Mouse (Mus musculus) G1E (cell line): Measurements from ENCODE around the gene Rpl18. TPM values are rescaled to one million over a fixed set of nuclear protein-coding genes. Genes with fewer than 3 reads are reported as not detected.

Experiments
- ATAC-seq: 2 replicates; pipeline ENCODE4 v1.8.0; 2016; ENCODE audit warnings: mild to moderate bottlenecking; ENCODE audit not compliant: insufficient number of reproducible peaks, poor library complexity, low FRiP score, severe bottlenecking; ENCODE audit errors: extremely low read depth
- DNase-seq: peaks from one replicate; pipeline ENCODE4 v3.0.0; 2012; ENCODE audit warnings: low spot score
- H3K27me3 ChIP-seq: 2 replicates; pipeline ENCODE4 v1.6.1; 2012; ENCODE audit warnings: mild to moderate bottlenecking, low read length, inconsistent platforms; ENCODE audit not compliant: insufficient read depth
- H3K36me3 ChIP-seq: replicated peaks from 2 replicates; pipeline ENCODE3; 2012; ENCODE audit warnings: mild to moderate bottlenecking, inconsistent platforms
- H3K4me1 ChIP-seq: 2 replicates; pipeline ENCODE4 v1.6.1; 2012; ENCODE audit warnings: low read depth, low read length, inconsistent platforms, mixed read lengths; ENCODE audit not compliant: insufficient read depth
- H3K4me3 ChIP-seq: 2 replicates; pipeline ENCODE4 v1.5.1; 2012; ENCODE audit warnings: low read depth, mild to moderate bottlenecking, inconsistent platforms, low read length, moderate library complexity, mixed read lengths
- H3K9me3 ChIP-seq: replicated peaks from 2 replicates; pipeline ENCODE4 v1.6.1; 2012; ENCODE audit warnings: inconsistent platforms
- CTCF ChIP-seq: IDR thresholded peaks from 2 replicates; pipeline ENCODE4 v1.5.1; 2012; ENCODE audit warnings: low read depth, low read length, inconsistent platforms, mixed read lengths
- GATA1 ChIP-seq: IDR thresholded peaks from 2 replicates; pipeline ENCODE4 v1.6.1; 2012; ENCODE audit warnings: borderline replicate concordance, low read length, inconsistent platforms, mixed read lengths
- GATA2 ChIP-seq: IDR thresholded peaks from 2 replicates; pipeline ENCODE4 v1.6.1; 2012; ENCODE audit warnings: low read depth, low read length, inconsistent platforms, borderline replicate concordance
- POLR2AphosphoS5 ChIP-seq: IDR thresholded peaks from 2 replicates; pipeline ENCODE4 v1.6.1; 2012; ENCODE audit warnings: low read depth, low read length, inconsistent platforms; ENCODE audit not compliant: insufficient replicate concordance
- TAL1 ChIP-seq: conservative IDR thresholded peaks from 2 replicates; pipeline ENCODE4 v1.6.1; 2012; ENCODE audit warnings: low read depth, low read length, inconsistent platforms, mixed read lengths
- polyA plus RNA-seq: library from polyadenylated mRNA; stranded (reverse); fragments of >175 nt; gene quantifications from 2 replicates; pipeline ENCODE4 v1.2.3, GENCODE M21; 2012
- total RNA-seq, 2 experiments: library from RNA; stranded (forward) in 1 of 2; stranded (reverse) in 1 of 2; fragments of 200-1000 nt in 1 of 2; fragments of >200 nt in 1 of 2; fragmentation: Nextera tagmentation in 1 of 2; gene quantifications; 2 replicates each; pipeline ENCODE4 v1.2.3; 2014 to 2017

Gene Rpl18
- total and polyA plus RNA-seq, 3 experiments = 1,837 to 14,383 (median 3,291) TPM

DNA sequence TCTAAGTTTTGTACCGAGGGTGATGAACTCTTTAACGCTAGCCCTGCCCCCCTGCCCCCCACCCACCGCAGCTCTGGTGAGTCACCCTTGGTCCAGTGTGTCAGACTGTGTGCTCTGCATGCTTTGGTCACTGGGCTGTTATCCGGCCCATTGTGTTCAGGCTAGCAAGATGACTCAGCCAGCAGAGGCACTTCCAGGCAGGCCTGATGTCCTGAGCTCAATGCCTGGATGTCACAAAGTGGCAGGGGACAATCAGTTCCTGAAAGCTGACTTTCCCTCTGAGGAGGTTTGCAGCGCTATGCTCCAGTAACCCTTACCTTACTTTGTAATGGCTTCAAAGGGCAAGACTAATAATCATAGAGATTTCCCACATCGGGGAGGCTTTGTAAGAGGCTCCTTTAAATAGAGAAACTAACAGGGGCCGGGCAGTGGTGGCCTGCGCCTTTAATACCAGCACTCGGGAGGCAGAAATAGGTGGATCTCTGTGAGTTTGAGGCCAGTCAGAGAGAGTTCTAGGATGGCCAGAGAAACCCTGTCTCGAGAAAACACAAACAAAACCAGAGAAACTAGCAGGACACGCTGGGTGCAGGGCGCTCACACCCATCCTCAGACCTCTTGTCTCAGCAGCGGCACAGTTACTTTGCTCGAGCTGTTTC, 35.2 kb upstream of the Rpl18 start:
- H3K36me3 ChIP-seq = no peaks in the 10 kb centered on the region
- no peak overlapping the region for H3K4me3 ChIP-seq
- TF ChIP-seq POLR2AphosphoS5 (no peak), CTCF (no peak), GATA2 (no peak), TAL1 (no peak), GATA1 (no peak)
- H3K4me1 ChIP-seq = peaks cover 50% of the 10 kb centered on the region
- no peaks in the 10 kb centered on the region for H3K9me3 ChIP-seq
- H3K27me3 ChIP-seq = peaks cover 44% of the 10 kb centered on the region
- ATAC-seq (no peak), DNase-seq (no peak)

DNA sequence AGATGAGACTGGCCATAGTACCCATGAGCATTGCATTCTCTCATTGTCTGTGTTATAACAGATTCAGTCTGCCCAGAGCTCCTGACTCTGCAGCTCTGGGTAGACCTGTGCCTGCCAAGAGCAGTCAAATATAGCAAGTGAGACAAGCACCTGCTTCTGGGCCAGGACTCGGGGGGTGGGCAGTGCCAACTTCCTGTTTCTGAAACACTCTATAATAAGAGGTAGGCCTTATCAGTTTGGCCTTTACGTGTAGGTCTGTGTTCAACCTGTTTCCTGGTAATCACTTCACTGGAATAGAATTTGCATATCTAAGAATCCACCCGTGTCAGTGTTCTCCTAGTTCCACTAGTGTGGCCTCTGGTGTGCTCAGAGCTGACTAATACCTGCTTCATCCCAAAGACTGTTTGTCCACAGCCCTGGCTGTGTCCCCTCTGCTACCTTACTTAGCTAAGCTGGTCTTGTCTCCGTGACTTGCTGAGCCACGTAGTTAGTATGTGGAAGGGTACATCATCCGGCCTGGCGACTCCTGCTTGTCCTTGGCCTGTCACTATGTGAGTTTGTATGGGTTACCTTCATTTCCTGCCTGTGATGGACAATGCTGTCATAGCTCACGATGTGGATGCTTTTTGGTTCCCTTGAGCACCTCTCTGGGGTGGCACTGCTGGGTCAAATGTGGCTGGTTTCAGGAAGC, 34.1 kb upstream of the Rpl18 start:
- no peak overlapping the region; the same call in 1 of the 2 replicates for H3K4me3 ChIP-seq
- peak; percentile 35; the same call in 1 of the 2 replicates for ATAC-seq

GRCm38 (mm10) chr7:45682144-45683126, 32.8 kb upstream of the Rpl18 start:
- H3K4me1 ChIP-seq = peaks cover 52% of the 10 kb centered on the region

More for the DNA sequence above, 34.1 kb upstream of the Rpl18 start:
- peaks cover 52% of the 10 kb centered on the region for H3K4me1 ChIP-seq
- TF ChIP-seq GATA2 = no peak
- no peak for TF ChIP-seq CTCF
- H3K36me3 ChIP-seq = no peaks in the 10 kb centered on the region
- peak; percentile 48 for DNase-seq
- no peaks in the 10 kb centered on the region for H3K9me3 ChIP-seq
- H3K27me3 ChIP-seq = peaks cover 48% of the 10 kb centered on the region

GRCm38 (mm10) chr7:45683396-45684050, 31.7 kb upstream of the Rpl18 start, which contains the start of gene Ntn5:
Gene Ntn5, plus strand, starts transcription at chr7:45684022.
- peaks cover 50% of the 10 kb centered on the region for H3K4me1 ChIP-seq

More at GRCm38 (mm10) chr7:45682144-45683126, 32.8 kb upstream of the Rpl18 start:
- no peaks in the 10 kb centered on the region for H3K36me3 ChIP-seq
- peaks cover 53% of the 10 kb centered on the region for H3K27me3 ChIP-seq
- no peaks in the 10 kb centered on the region for H3K9me3 ChIP-seq
- no peak for TF ChIP-seq GATA2
- peak; percentile 96 for TF ChIP-seq CTCF
- DNase-seq (peak; percentile 89), ATAC-seq (peak; percentile 65)
- peak overlapping the region; percentile 65; the same call in 1 of the 2 replicates for H3K4me3 ChIP-seq

GRCm38 (mm10) chr7:45685811-45686210, 29.4 kb upstream of the Rpl18 start:
- TF ChIP-seq POLR2AphosphoS5 = no peak
- TF ChIP-seq TAL1 = no peak
- no peak for TF ChIP-seq GATA1
- no peak for TF ChIP-seq GATA2
- TF ChIP-seq CTCF = no peak
- ATAC-seq = no peak
- Histone ChIP-seq H3K27me3 (peaks cover 63% of the 10 kb centered on the region), H3K9me3 (no peaks in the 10 kb centered on the region), H3K4me3 (no peak overlapping the region), H3K36me3 (no peaks in the 10 kb centered on the region), H3K4me1 (peaks cover 36% of the 10 kb centered on the region)
- no peak for DNase-seq

More at GRCm38 (mm10) chr7:45683396-45684050, 31.7 kb upstream of the Rpl18 start, which contains the start of gene Ntn5:
- no peak for DNase-seq
- no peak for ATAC-seq
- Histone ChIP-seq H3K9me3 (no peaks in the 10 kb centered on the region), H3K4me3 (peak within 1 kb of the TSS; percentile 65; the same call in 1 of the 2 replicates), H3K36me3 (no peaks in the 10 kb centered on the region), H3K27me3 (peaks cover 48% of the 10 kb centered on the region)
- TF ChIP-seq CTCF (no peak), POLR2AphosphoS5 (no peak), TAL1 (no peak), GATA2 (no peak)
